Mouse (Mus musculus) brown adipose tissue, adult 24 weeks (tissue): Measurements from ENCODE around the gene Sec14l1. TPM values are rescaled to one million over a fixed set of nuclear protein-coding genes. Genes with fewer than 3 reads are reported as not detected.
"Not testable (repeated sequence)": the region's sequence is repeated elsewhere in the genome, so short reads cannot be mapped to it uniquely, and the experiment has no call there.

Experiments
- H3K27ac ChIP-seq: fragments of 200-500 bp; replicated peaks from 2 replicates; pipeline ENCODE4 v1.5.1; 2012; ENCODE audit warnings: low read depth, mild to moderate bottlenecking, low read length
- H3K4me1 ChIP-seq: fragments of 200-500 bp; 2 replicates; pipeline ENCODE4 v1.6.1; 2012; ENCODE audit warnings: low read length, mixed read lengths; ENCODE audit not compliant: control insufficient read depth, insufficient read depth, insufficient read length
- H3K4me3 ChIP-seq: fragments of 200-500 bp; 2 replicates; pipeline ENCODE4 v1.5.1; 2012; ENCODE audit warnings: low read depth, mild to moderate bottlenecking, low read length, moderate library complexity; ENCODE audit not compliant: insufficient read depth
- polyA plus RNA-seq: library from polyadenylated mRNA; stranded (reverse); fragments of >200 nt; gene quantifications from 2 replicates; pipeline ENCODE4 v1.2.4, GENCODE M21; 2012; ENCODE audit not compliant: missing spikeins, insufficient read depth, insufficient read length

Gene Sec14l1
- polyA plus RNA-seq, 1 experiment: 35.4 TPM

DNA sequence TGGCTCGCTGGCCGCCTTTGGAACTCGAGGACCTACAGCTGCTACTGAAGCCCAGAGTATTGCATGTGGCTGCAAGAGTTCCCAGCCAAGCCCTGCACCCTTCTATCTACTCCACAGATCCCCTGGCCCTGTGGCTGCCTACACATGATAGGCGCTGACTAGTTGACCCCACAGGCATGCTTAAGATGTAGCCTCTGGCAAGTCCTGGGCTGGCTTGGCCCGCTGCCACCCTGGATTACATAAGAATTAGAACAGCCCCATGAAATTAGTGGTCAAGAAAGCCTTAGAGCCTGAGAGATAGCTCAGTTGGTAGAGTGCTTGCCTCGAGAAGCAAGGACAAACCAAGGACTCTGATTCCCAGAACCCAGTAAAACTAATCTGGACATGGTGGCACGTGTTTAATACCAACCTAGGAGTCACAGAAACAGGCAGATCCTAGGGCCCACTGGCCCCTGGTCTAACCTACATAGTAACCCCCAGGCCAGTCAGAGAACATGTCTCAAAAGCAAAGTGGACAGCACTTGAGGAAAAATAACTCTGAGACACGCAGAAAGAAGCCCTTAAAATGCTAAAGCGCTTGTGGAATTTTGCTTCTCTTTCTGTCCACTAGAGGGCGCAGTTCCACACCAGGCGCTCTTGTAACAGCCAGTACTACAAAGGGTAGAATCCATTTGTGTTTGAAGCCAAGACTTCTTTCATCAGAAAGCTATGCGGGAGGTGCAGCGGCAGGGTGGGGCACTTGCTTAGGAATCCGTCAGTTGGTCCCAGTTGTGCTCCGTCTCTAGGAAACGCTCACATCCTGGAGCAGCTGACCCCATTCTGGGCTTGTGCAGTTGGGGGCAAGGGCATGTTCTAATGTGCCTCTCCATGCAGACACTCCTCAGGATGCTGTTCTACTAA is 33.6 kb upstream of the Sec14l1 start:
- peaks cover 38% of the 10 kb centered on the region for H3K4me1 ChIP-seq
- peak overlapping the region; percentile 99 for H3K27ac ChIP-seq
- H3K4me3 ChIP-seq: no peak overlapping the region

DNA sequence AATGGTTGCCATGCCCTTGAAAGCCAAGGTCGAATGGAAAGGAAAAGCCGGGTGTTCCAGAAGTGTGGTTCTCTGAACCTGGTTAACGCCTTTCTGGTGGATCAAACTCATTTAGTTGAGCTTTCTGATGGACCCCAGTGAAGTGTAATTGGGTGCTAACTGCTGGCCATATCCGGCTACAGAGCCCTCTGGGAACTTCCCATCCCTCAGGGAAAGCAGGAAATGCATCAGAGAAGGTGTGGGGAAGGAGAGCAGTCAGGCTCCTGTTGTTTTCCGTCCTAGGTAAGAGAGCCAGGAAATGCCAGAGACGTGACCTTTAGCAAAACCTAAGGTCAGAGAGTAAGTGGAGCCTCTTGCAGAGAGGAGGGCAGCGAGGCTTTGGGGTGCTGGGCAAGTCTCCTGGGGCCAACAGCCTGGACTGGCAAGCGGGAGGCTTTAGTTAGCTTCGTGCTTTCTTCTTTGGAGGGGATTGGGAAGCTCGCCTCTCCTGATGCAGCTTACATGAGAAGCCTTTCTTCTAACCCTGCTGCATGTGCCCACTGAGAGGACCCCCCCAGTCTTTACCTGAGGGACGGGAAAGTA is 32.5 kb upstream of the Sec14l1 start:
- H3K4me1 ChIP-seq: peaks cover 45% of the 10 kb centered on the region
- H3K27ac ChIP-seq: peak overlapping the region; percentile 99
- 0 out of 2 replicates have a peak overlapping the region, but pooled peaks have one; percentile 4 for H3K4me3 ChIP-seq

DNA sequence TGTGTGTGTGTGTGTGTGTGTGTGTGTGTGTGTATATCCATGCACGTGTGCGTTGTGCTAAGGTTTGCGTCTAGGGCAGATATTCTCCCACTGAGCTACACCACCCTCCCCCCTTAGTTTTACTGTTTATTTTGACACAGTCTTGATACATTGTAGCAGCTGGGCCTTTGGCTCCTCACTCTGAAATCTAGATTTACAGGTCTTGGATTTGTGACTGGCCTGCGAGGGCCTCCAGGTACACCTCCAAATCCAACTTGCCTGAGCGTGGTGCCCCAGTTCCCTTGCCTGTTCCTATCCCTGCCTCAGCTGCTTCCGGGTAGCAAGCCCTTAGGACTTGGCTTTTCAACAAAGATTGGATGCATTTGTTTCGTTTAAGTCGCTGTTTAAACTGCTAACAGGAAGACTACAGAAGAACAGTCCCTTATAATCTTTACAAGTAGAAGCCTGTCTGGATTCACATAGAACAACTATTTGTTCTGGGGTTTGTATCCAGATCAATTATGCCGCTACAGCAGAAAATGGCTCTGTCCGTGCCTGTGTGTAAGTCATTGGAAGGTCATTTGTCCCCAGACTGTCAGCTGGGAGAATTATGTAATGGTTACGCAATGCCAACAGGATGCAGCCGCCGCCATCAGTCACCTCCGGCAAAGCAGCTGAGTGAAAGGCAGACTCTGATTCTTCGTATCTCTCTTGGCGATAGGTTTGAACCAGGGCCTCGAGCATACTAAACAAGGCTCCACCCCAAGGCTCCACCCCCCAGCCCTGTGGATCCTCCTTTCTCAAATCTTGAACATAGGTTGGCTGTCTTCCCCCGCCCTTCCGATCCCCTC is 31.7 kb upstream of the Sec14l1 start:
- H3K4me1 ChIP-seq: peaks cover 47% of the 10 kb centered on the region
- H3K4me3 ChIP-seq: no peak overlapping the region

GRCm38 (mm10) chr11:117083882-117084260 is 31.1 kb upstream of the Sec14l1 start:
- Histone ChIP-seq H3K27ac (peak overlapping the region; percentile 99), H3K4me1 (peaks cover 50% of the 10 kb centered on the region)

More for the DNA sequence above, 31.7 kb upstream of the Sec14l1 start:
- H3K27ac ChIP-seq: peak overlapping the region; percentile 99

GRCm38 (mm10) chr11:117086215-117086614 is 28.8 kb upstream of the Sec14l1 start:
- peak overlapping the region; percentile 83 for H3K27ac ChIP-seq
- H3K4me1 ChIP-seq: peaks cover 54% of the 10 kb centered on the region
- H3K4me3 ChIP-seq: no peak overlapping the region

More at GRCm38 (mm10) chr11:117083882-117084260, 31.1 kb upstream of the Sec14l1 start:
- not testable (repeated sequence) for H3K4me3 ChIP-seq

- H3K27ac ChIP-seq: peak overlapping the region; percentile 76
These were observed 27.8 kb upstream of the Sec14l1 start for GRCm38 (mm10) chr11:117087036-117087799.

GRCm38 (mm10) chr11:117088271-117088991 is 26.5 kb upstream of the Sec14l1 start:
- H3K4me3 ChIP-seq: no peak overlapping the region
- peak overlapping the region; percentile 76 for H3K27ac ChIP-seq
- peaks cover 54% of the 10 kb centered on the region for H3K4me1 ChIP-seq

More at GRCm38 (mm10) chr11:117087036-117087799, 27.8 kb upstream of the Sec14l1 start:
- Histone ChIP-seq H3K4me3 (no peak overlapping the region), H3K4me1 (peaks cover 56% of the 10 kb centered on the region)

DNA sequence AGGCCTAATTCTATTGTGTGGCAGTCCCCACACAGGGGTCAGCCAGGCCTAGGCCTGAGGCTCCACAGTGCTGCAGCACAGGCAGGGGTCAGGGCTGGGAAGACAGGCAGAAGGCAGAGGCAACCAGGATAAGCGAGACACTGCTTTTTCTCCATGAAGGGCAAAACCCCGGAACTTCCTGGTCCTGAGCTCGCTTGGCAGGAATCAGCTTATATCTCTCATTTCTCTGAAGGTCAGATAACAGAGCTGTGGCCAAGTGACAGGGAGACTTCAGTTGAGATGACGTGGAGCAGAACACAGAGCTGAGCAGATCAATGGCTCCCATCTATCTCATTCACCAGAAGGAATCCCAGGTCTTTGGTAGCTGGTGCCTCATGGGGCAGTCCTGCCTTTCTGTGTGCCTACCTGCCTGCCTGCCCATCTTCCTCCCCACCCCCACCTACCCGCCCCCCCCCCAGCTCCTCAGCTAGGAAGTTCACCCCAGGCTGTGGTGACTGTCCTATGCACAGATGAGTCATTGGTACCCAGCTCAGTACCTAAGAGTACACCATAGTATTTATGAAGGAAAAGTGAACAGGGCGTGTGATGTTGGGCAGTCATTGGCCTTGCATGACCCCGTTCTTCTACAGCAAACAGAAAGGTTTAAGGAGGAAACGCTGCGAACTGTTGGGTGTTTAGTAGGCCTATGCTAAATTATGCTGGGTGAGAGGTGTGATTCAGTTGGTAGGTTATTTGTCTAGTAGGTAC is 25.1 kb upstream of the Sec14l1 start:
- Histone ChIP-seq H3K27ac (peak overlapping the region; percentile 36; the same call in 1 of the 2 replicates), H3K4me3 (no peak overlapping the region), H3K4me1 (peaks cover 51% of the 10 kb centered on the region)

DNA sequence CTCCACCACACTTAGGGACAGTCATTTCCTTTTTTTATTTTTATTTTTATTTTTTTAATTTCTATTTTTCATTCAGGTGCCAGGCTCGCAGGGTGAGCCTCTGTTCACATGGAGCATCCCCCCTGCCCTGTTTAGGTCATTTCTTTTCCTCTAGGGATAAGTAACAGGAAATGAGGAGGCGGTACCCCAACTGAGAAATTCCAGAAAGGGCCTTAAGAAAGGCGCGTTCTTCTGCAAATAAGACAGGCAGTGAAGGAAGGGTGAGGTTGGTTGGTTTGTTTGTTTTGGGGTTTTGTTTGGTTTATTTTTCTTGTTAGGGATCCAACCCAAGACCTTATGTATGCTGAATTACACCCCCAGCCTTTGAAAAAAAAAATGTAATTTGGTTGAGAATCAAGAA is 23.6 kb upstream of the Sec14l1 start:
- H3K4me3 ChIP-seq: no peak overlapping the region
- peaks cover 49% of the 10 kb centered on the region for H3K4me1 ChIP-seq
- H3K27ac ChIP-seq: peak overlapping the region; percentile 100

GRCm38 (mm10) chr11:117091845-117092244 is 23.1 kb upstream of the Sec14l1 start:
- Histone ChIP-seq H3K27ac (peak overlapping the region; percentile 100), H3K4me3 (peak overlapping the region; percentile 49), H3K4me1 (peaks cover 51% of the 10 kb centered on the region)

DNA sequence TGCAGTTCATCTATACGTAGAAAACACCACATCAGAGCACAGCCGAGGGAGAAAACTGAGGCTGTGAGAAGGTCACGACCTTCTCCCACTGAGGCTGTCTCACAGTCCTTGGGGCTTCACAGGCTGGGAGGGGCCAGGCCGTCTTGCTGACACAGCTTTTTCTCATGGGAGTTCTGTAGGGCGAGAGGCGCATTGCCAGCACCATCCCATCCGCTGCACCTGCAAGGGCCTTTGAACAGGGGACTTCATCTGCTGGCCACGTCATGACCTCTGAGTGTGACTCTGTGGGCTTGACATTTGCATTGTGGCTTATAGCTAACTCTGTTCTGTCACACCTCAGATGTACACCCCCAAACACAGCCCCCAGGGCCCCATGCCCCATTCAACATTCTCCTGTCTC is 22.3 kb upstream of the Sec14l1 start:
- Histone ChIP-seq H3K27ac (peak overlapping the region; percentile 100), H3K4me3 (no peak overlapping the region), H3K4me1 (peaks cover 48% of the 10 kb centered on the region)

DNA sequence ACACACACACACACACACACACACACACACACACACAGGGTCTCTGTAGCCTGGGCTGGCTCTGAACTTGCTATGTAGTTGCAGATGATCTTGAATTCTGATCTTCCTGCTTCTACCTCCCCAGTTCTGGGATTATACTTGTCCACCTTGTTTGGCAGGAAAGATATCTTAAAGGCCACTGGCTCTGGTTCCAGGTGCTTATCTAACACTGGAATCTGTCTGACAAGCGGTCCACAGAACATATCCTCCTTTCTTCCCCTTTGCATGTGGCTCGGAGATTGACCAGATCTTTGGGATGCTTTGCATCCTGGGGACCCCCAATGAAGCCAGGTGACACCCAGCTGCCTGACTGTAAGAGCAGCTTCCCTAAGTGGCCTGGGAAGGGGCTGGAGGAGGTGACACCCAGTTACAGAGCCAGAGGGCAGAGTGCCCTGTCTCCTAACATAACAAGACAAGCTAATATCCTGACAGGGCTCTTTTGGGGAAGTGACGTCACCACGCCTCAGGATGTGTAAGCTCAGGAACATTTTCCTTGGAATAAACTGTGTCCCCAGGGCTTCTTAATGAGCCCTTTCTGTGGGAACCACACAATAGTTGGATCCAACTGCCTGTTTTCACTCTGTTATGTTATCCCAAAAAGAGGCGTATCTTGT is 20.9 kb upstream of the Sec14l1 start:
- H3K4me3 ChIP-seq: no peak overlapping the region
- H3K4me1 ChIP-seq: peaks cover 52% of the 10 kb centered on the region
- H3K27ac ChIP-seq: peak overlapping the region; percentile 100

DNA sequence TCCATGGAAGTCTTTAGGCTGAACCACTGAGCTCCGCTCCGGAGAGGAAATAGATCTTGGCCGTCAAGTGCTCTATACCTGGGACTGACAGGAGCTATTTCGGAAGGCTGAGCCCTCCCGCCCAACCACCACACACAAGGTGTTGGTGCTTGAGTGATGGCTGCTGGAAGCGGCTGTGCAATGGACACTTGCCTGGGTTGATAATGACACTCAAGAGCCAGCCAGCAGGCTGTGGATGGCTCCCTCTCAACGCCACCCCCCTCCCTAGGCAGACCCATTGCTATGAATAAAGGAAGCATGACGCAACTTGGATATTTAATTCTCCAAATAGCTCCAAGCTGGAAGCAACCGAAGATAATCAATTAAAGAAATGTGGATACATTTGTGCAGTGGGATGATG is 20.3 kb upstream of the Sec14l1 start:
- Histone ChIP-seq H3K4me3 (peak overlapping the region; percentile 25), H3K4me1 (peaks cover 50% of the 10 kb centered on the region), H3K27ac (peak overlapping the region; percentile 100)
